Mouse (Mus musculus) cortical plate, adult 2 months (tissue): ENCODE measurements around the gene Tmem136.

Experiments
- CTCF ChIP-seq: fragments of 200-500 bp; IDR thresholded peaks from 2 replicates; pipeline ENCODE4 v1.5.1; 2011; ENCODE audit warnings: mild to moderate bottlenecking, control low read depth, low read length; ENCODE audit not compliant: insufficient read depth; ENCODE audit errors: extremely low read depth
- POLR2A ChIP-seq: fragments of 200-500 bp; IDR thresholded peaks from 2 replicates; pipeline ENCODE4 v1.6.1; 2011; ENCODE audit warnings: mild to moderate bottlenecking, low read length, control low read depth; ENCODE audit not compliant: insufficient read depth; ENCODE audit errors: extremely low read depth

- TF ChIP-seq CTCF (no peak), POLR2A (no peak)
These were observed 45.2 kb downstream of the Tmem136 start for GRCm38 (mm10) chr9:43071176-43071575.
